Mouse (Mus musculus) liver, embryonic 12.5 days (tissue): Measurements from ENCODE around the gene Mdfic. TPM values are rescaled to one million over a fixed set of nuclear protein-coding genes. Genes with fewer than 3 reads are reported as not detected.

Experiments
- ATAC-seq: fragments of 200-750 bp; cut with Nextera tagmentation; 2 replicates; pipeline ENCODE4 v1.8.0; 2017; ENCODE audit warnings: moderate number of reproducible peaks, mild to moderate bottlenecking, moderate library complexity
- H3K27ac ChIP-seq: fragments of 300-500 bp; sonication (generic); 2 replicates; pipeline ENCODE4 v1.5.1; 2016; ENCODE audit warnings: mild to moderate bottlenecking
- H3K27me3 ChIP-seq: fragments of 300-500 bp; sonication (generic); replicated peaks from 2 replicates; pipeline ENCODE4 v1.6.1; 2016; ENCODE audit warnings: mild to moderate bottlenecking, moderate library complexity
- H3K36me3 ChIP-seq: fragments of 300-500 bp; sonication (generic); 2 replicates; pipeline ENCODE4 v1.6.1; 2016; ENCODE audit warnings: mild to moderate bottlenecking, moderate library complexity
- H3K4me1 ChIP-seq: fragments of 300-500 bp; sonication (generic); 2 replicates; pipeline ENCODE4 v1.6.1; 2016
- H3K4me2 ChIP-seq: fragments of 300-500 bp; sonication (generic); 2 replicates; pipeline ENCODE4 v1.6.1; 2016; ENCODE audit warnings: mild to moderate bottlenecking, moderate library complexity
- H3K4me3 ChIP-seq: fragments of 300-500 bp; sonication (generic); 2 replicates; pipeline ENCODE4 v1.5.1; 2016; ENCODE audit warnings: mild to moderate bottlenecking, moderate library complexity
- H3K9ac ChIP-seq: fragments of 300-500 bp; sonication (generic); 2 replicates; pipeline ENCODE4 v1.6.1; 2016; ENCODE audit warnings: mild to moderate bottlenecking, moderate library complexity
- H3K9me3 ChIP-seq: fragments of 300-500 bp; sonication (generic); replicated peaks from 2 replicates; pipeline ENCODE4 v1.6.1; 2016; ENCODE audit warnings: mild to moderate bottlenecking, moderate library complexity
- WGBS: fragments of 180-500 bp; shearing (Covaris S2); methylation state at CpG from one replicate; pipeline ENCODE4 v1.1.7; 2016; ENCODE audit not compliant: insufficient replicate concordance; 5-methylcytosine and 5-hydroxymethylcytosine counted together
- polyA plus RNA-seq: library from polyadenylated mRNA; unstranded; fragments of >200 nt; fragmentation: Nextera tagmentation; extraction: Ambion mirVana; gene quantifications from 2 replicates; pipeline ENCODE4 v1.2.1, GENCODE M21; 2016

Mdfic gene
- polyA plus RNA-seq, 1 experiment from 2014 or later, result 1.9 TPM

- ATAC-seq, result no peak
- no peaks in the 10 kb centered on the region for H3K36me3 ChIP-seq
- H3K9me3 ChIP-seq, result no peaks in the 10 kb centered on the region
- no peak overlapping the region for H3K4me3 ChIP-seq
- H3K9ac ChIP-seq, result no peak overlapping the region
- H3K27me3 ChIP-seq, result no peaks in the 10 kb centered on the region
- 52% methylated on average over 2 of the region's 2 CpGs for WGBS
- no peak overlapping the region for H3K27ac ChIP-seq
- no peaks in the 10 kb centered on the region for H3K4me1 ChIP-seq
- no peak overlapping the region for H3K4me2 ChIP-seq
Measured at GRCm38 (mm10) chr6:15829812-15830211, 109.4 kb downstream of the Mdfic start.

GRCm38 (mm10) chr6:15830651-15831050 lies 110.2 kb downstream of the Mdfic start:
- no peaks in the 10 kb centered on the region for H3K36me3 ChIP-seq
- H3K9me3 ChIP-seq, result no peaks in the 10 kb centered on the region
- H3K4me2 ChIP-seq, result no peak overlapping the region
- H3K4me3 ChIP-seq, result no peak overlapping the region
- WGBS, result 68% methylated on average over 1 of the region's 1 CpGs
- H3K4me1 ChIP-seq, result no peaks in the 10 kb centered on the region
- no peak overlapping the region for H3K27ac ChIP-seq
- no peaks in the 10 kb centered on the region for H3K27me3 ChIP-seq
- H3K9ac ChIP-seq, result no peak overlapping the region
- no peak for ATAC-seq

- H3K27me3 ChIP-seq, result no peaks in the 10 kb centered on the region
- no peak overlapping the region for H3K9ac ChIP-seq
- ATAC-seq, result no peak
- no peaks in the 10 kb centered on the region for H3K36me3 ChIP-seq
- 68% methylated on average over 3 of the region's 3 CpGs for WGBS
- no peaks in the 10 kb centered on the region for H3K9me3 ChIP-seq
- H3K4me3 ChIP-seq, result no peak overlapping the region
- no peaks in the 10 kb centered on the region for H3K4me1 ChIP-seq
- H3K4me2 ChIP-seq, result no peak overlapping the region
- no peak overlapping the region for H3K27ac ChIP-seq
Measured at GRCm38 (mm10) chr6:15837695-15838094, 117.2 kb downstream of the Mdfic start.

- H3K27me3 ChIP-seq, result no peaks in the 10 kb centered on the region
- no peak overlapping the region for H3K4me3 ChIP-seq
- H3K9me3 ChIP-seq, result no peaks in the 10 kb centered on the region
- no peak overlapping the region for H3K9ac ChIP-seq
- no peak for ATAC-seq
- no peaks in the 10 kb centered on the region for H3K36me3 ChIP-seq
- no peak overlapping the region for H3K27ac ChIP-seq
- 54% methylated on average over 3 of the region's 3 CpGs for WGBS
- H3K4me2 ChIP-seq, result no peak overlapping the region
- H3K4me1 ChIP-seq, result no peaks in the 10 kb centered on the region
Measured at GRCm38 (mm10) chr6:15839831-15840230, 119.4 kb downstream of the Mdfic start.

GRCm38 (mm10) chr6:15840429-15840828 lies 120.0 kb downstream of the Mdfic start:
- Histone ChIP-seq H3K27ac (no peak overlapping the region), H3K27me3 (no peaks in the 10 kb centered on the region), H3K4me2 (no peak overlapping the region), H3K4me3 (no peak overlapping the region), H3K4me1 (no peaks in the 10 kb centered on the region), H3K9me3 (no peaks in the 10 kb centered on the region), H3K36me3 (no peaks in the 10 kb centered on the region), H3K9ac (no peak overlapping the region)
- no peak for ATAC-seq
- 69% methylated on average over 2 of the region's 2 CpGs for WGBS

GRCm38 (mm10) chr6:15841476-15842209 lies 121.2 kb downstream of the Mdfic start:
- H3K4me3 ChIP-seq, result no peak overlapping the region
- no peak for ATAC-seq
- no peaks in the 10 kb centered on the region for H3K4me1 ChIP-seq
- H3K9me3 ChIP-seq, result no peaks in the 10 kb centered on the region
- no peak overlapping the region for H3K27ac ChIP-seq
- H3K27me3 ChIP-seq, result no peaks in the 10 kb centered on the region
- 63% methylated on average over 5 of the region's 5 CpGs for WGBS
- H3K36me3 ChIP-seq, result no peaks in the 10 kb centered on the region
- H3K9ac ChIP-seq, result no peak overlapping the region
- no peak overlapping the region for H3K4me2 ChIP-seq

GRCm38 (mm10) chr6:15843295-15843694 lies 122.8 kb downstream of the Mdfic start:
- H3K27ac ChIP-seq, result no peak overlapping the region
- no peaks in the 10 kb centered on the region for H3K27me3 ChIP-seq
- H3K36me3 ChIP-seq, result no peaks in the 10 kb centered on the region
- H3K4me2 ChIP-seq, result no peak overlapping the region
- no peaks in the 10 kb centered on the region for H3K9me3 ChIP-seq
- 88% methylated on average over 3 of the region's 3 CpGs for WGBS
- no peak overlapping the region for H3K9ac ChIP-seq
- H3K4me1 ChIP-seq, result no peaks in the 10 kb centered on the region
- no peak for ATAC-seq
- no peak overlapping the region for H3K4me3 ChIP-seq

GRCm38 (mm10) chr6:15845711-15846342 lies 125.4 kb downstream of the Mdfic start:
- no peaks in the 10 kb centered on the region for H3K36me3 ChIP-seq
- H3K27ac ChIP-seq, result no peak overlapping the region
- no peak overlapping the region for H3K4me2 ChIP-seq
- H3K27me3 ChIP-seq, result no peaks in the 10 kb centered on the region
- no peaks in the 10 kb centered on the region for H3K9me3 ChIP-seq
- H3K4me3 ChIP-seq, result no peak overlapping the region
- no peak overlapping the region for H3K9ac ChIP-seq
- WGBS, result 40% methylated on average over 2 of the region's 2 CpGs
- no peaks in the 10 kb centered on the region for H3K4me1 ChIP-seq
- ATAC-seq, result no peak
